Mouse (Mus musculus) lung, adult 2 months (tissue): ENCODE measurements at regions not wholly inside any gene's neighbourhood (a gene's known extent, or its start where the extent isn't known, plus 50 kb on each side); places are given as distances from the start of the nearest gene placed in this dataset.

Experiments used
- CTCF ChIP-seq: fragments of 200-500 bp; IDR thresholded peaks from 2 replicates; pipeline ENCODE4 v1.5.1; 2011; ENCODE audit warnings: mild to moderate bottlenecking, low read length, control low read depth; ENCODE audit not compliant: insufficient read depth
- POLR2A ChIP-seq: fragments of 200-500 bp; IDR thresholded peaks from 2 replicates; pipeline ENCODE4 v1.6.1; 2011; ENCODE audit warnings: low read depth, mild to moderate bottlenecking, control low read depth, low read length, borderline replicate concordance; ENCODE audit errors: extremely low read depth

GRCm38 (mm10) chr16:8918741-8919535 lies 89.0 kb downstream of the 1810013L24Rik start:
- TF ChIP-seq POLR2A, result no peak
- no peak for TF ChIP-seq CTCF
